Mouse (Mus musculus) ES-Bruce4 (cell line): ENCODE measurements at regions not wholly inside any gene's neighbourhood (a gene's known extent, or its start where the extent isn't known, plus 50 kb on each side); places are given as distances from the start of the nearest gene placed in this dataset.
A peak's percentile ranks its signal among the peaks of the same experiment; 100 is the strongest.

Experiments
- H3K27ac ChIP-seq: 2 replicates; pipeline ENCODE4 v1.5.1; 2012; ENCODE audit warnings: low read length, inconsistent platforms; ENCODE audit not compliant: insufficient read depth
- H3K27me3 ChIP-seq: 2 replicates; pipeline ENCODE4 v1.6.1; 2012; ENCODE audit warnings: mild to moderate bottlenecking, low read length, inconsistent platforms; ENCODE audit not compliant: control insufficient read depth, poor library complexity, insufficient read depth, severe bottlenecking
- H3K36me3 ChIP-seq: 2 replicates; pipeline ENCODE4 v1.6.1; 2012; ENCODE audit warnings: inconsistent platforms, mild to moderate bottlenecking, low read length, moderate library complexity; ENCODE audit not compliant: control insufficient read depth, poor library complexity, insufficient read depth, severe bottlenecking
- H3K4me1 ChIP-seq: one replicate; pipeline ENCODE4 v1.8.1; 2011; ENCODE audit warnings: low read length; ENCODE audit not compliant: control insufficient read depth, insufficient read depth
- H3K4me3 ChIP-seq: 2 replicates; pipeline ENCODE4 v1.5.1; 2011; ENCODE audit warnings: low read depth, mild to moderate bottlenecking, low read length
- H3K9ac ChIP-seq: 2 replicates; pipeline ENCODE4 v1.6.1; 2012; ENCODE audit warnings: low read depth, mild to moderate bottlenecking, inconsistent platforms; ENCODE audit not compliant: poor library complexity, severe bottlenecking
- H3K9me3 ChIP-seq: replicated peaks from 2 replicates; pipeline ENCODE4 v1.6.1; 2012; ENCODE audit warnings: mild to moderate bottlenecking, low read length, inconsistent platforms; ENCODE audit not compliant: control insufficient read depth, poor library complexity, insufficient read depth, severe bottlenecking
- CTCF ChIP-seq: IDR thresholded peaks from one replicate; pipeline ENCODE4 v1.8.1; 2011; ENCODE audit warnings: low read depth, low read length
- EP300 ChIP-seq: IDR thresholded peaks from 2 replicates; pipeline ENCODE4 v1.6.1; 2011; ENCODE audit warnings: low read depth, low read length; ENCODE audit not compliant: insufficient read depth
- POLR2A ChIP-seq: IDR thresholded peaks from one replicate; pipeline ENCODE4 v1.8.1; 2011; ENCODE audit warnings: low read length; ENCODE audit not compliant: insufficient read depth

DNA sequence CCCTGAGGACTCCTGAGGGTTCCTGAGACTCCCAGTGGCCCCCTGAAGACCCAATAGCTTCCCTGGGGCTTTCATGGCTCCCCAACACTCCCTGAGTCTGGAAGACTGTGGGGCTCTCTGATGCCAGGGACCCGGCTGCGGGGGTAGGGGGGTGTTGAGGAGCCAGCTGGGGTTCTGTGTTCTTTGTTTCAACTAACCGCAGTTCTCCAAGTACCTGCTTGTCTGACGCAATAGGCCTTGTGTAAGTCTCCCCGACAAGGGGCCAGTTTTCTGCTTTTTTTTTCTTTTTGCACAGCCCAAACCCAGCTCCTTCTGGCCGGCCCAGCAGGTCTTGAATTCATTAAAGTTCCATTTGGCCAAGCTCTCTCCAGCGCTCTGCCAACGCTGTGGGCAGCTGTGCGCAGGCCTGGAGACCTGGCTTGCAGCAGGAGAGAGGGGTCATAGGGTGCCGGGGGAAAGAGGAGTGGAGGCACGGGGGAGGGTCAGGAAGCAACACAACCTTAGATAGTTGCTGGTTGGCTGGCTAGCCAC is 544.5 kb upstream of the Adam5 start:
- H3K27me3 ChIP-seq: no peaks in the 10 kb centered on the region; the same call in 1 of the 2 replicates
- no peaks in the 10 kb centered on the region for H3K36me3 ChIP-seq
- no peaks in the 10 kb centered on the region for H3K9me3 ChIP-seq
- H3K27ac ChIP-seq: no peak overlapping the region
- peak overlapping the region; percentile 18; the same call in 1 of the 2 replicates for H3K9ac ChIP-seq
- H3K4me3 ChIP-seq: no peak overlapping the region
- H3K4me1 ChIP-seq: no peaks in the 10 kb centered on the region
- TF ChIP-seq POLR2A: no peak
- TF ChIP-seq EP300: no peak
- TF ChIP-seq CTCF: no peak

GRCm38 (mm10) chr8:25367806-25368549 is 543.8 kb upstream of the Adam5 start:
- Histone ChIP-seq H3K27ac (no peak overlapping the region), H3K27me3 (no peaks in the 10 kb centered on the region; the same call in 1 of the 2 replicates), H3K4me1 (no peaks in the 10 kb centered on the region), H3K9ac (peak overlapping the region; percentile 18; the same call in 1 of the 2 replicates), H3K4me3 (no peak overlapping the region), H3K36me3 (no peaks in the 10 kb centered on the region), H3K9me3 (no peaks in the 10 kb centered on the region)
- TF ChIP-seq POLR2A (no peak), EP300 (no peak)

- TF ChIP-seq CTCF (no peak), EP300 (no peak), POLR2A (no peak)
- Histone ChIP-seq H3K9me3 (0 out of 2 replicates have a peak, but pooled peaks cover 2% of the 10 kb centered on the region), H3K4me1 (no peaks in the 10 kb centered on the region), H3K36me3 (no peaks in the 10 kb centered on the region), H3K9ac (no peak overlapping the region), H3K27me3 (no peaks in the 10 kb centered on the region), H3K27ac (no peak overlapping the region), H3K4me3 (no peak overlapping the region)
Observed at GRCm38 (mm10) chr8:25366181-25366580, 542.0 kb upstream of the Adam5 start.

DNA sequence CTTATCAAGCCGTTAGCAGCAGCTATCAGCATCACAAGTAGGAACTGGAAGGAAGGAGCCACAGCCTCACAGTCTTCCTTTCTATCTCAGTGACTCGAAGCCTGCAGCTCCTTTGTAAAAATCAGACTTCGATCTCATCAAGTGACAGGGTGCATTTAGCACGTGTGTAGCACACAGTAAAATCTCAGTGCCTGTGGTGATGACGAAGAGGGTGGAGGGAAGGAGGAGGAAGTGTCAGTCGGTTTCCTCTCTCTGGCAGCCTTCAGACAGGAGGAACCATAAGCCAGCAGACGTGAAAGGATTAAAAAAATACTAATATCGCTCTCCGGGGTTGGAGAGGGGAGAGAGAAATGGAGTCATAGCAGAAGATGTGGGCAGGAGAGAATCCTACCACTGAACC is 538.5 kb upstream of the Adam5 start:
- no peaks in the 10 kb centered on the region for H3K27me3 ChIP-seq
- no peak overlapping the region for H3K9ac ChIP-seq
- H3K27ac ChIP-seq: no peak overlapping the region
- 0 out of 2 replicates have a peak, but pooled peaks cover 2% of the 10 kb centered on the region for H3K9me3 ChIP-seq
- no peak overlapping the region for H3K4me3 ChIP-seq
- TF ChIP-seq EP300: no peak
- TF ChIP-seq POLR2A: no peak
- H3K36me3 ChIP-seq: no peaks in the 10 kb centered on the region
- H3K4me1 ChIP-seq: no peaks in the 10 kb centered on the region

DNA sequence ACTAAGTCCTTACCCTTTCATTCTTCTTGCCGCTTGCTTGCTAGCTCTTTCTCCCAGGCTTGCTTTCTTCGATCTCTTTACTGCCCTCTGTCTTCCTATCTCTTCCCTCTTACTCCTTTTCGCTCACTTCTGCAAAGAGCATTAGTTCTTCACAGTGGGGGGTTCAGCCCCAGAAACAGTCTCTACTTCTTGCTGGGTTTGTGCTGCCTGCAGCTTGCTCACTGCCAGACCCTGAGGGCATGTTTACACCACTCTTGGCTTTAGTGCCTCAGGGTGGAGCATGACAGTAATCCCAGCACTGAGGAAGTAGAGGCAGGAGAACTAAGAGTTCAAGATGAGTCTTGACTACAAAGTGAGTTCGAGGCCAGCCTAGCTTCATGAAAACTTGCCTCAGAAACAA is 538.0 kb upstream of the Adam5 start:
- no peak overlapping the region for H3K27ac ChIP-seq
- TF ChIP-seq POLR2A (no peak), CTCF (no peak), EP300 (no peak)
- no peaks in the 10 kb centered on the region for H3K4me1 ChIP-seq
- H3K4me3 ChIP-seq: no peak overlapping the region
- no peak overlapping the region for H3K9ac ChIP-seq
- no peaks in the 10 kb centered on the region for H3K36me3 ChIP-seq
- no peaks in the 10 kb centered on the region for H3K27me3 ChIP-seq
- 0 out of 2 replicates have a peak, but pooled peaks cover 2% of the 10 kb centered on the region for H3K9me3 ChIP-seq

DNA sequence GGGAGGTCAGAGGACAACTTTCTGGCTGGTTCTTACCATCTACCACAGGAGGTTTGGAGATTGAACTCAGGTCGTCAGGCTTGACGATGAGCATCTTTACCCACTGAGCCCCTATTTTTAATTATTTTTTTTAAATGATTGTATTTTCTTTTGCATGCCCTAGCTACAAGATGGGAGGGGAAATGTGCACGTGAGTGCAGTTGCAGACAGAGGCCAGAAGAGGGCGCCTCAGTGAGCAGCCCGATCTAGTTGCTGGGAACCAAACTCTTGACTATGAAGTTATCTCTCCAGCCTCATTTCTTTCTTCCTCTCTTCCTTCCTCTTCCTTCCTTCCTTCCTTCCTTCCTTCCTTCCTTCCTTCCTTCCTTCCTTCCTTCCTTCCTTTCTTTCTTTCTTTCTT is 537.3 kb upstream of the Adam5 start:
- no peak overlapping the region for H3K9ac ChIP-seq
- no peaks in the 10 kb centered on the region for H3K4me1 ChIP-seq
- TF ChIP-seq POLR2A: no peak
- TF ChIP-seq CTCF: peak; percentile 69
- no peak for TF ChIP-seq EP300
- 0 out of 2 replicates have a peak, but pooled peaks cover 2% of the 10 kb centered on the region for H3K9me3 ChIP-seq
- no peak overlapping the region for H3K27ac ChIP-seq
- H3K4me3 ChIP-seq: no peak overlapping the region
- H3K27me3 ChIP-seq: no peaks in the 10 kb centered on the region
- H3K36me3 ChIP-seq: no peaks in the 10 kb centered on the region
